Mouse (Mus musculus) 416B (cell line): ENCODE measurements around the gene Tmem209.

Experiments
- DNase-seq: peaks from one replicate; pipeline ENCODE4 v3.0.0; 2011; ENCODE audit warnings: low read depth

Tmem209 gene

DNA sequence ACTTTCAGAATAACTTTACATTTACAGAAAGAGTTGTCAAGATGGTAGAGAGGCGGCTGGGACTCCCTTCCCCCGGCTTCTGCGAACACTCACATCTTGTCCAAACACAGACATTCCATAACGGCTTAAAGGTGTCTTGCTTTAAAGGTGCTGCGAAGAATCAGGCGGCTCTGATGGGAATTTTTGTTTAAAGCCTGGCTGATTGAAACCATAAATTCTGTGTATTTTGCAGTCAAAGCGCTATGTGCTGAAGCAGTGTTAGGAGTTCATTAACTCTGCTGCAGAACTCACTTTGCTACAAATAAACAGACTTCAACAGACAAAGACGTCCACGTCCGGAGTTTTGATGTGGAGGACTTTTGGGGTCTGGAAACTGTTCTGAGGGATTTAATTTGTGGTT is 28.7 kb upstream of the Tmem209 start:
- DNase-seq: no peak

GRCm38 (mm10) chr6:30535340-30535739 is 25.8 kb upstream of the Tmem209 start:
- DNase-seq: peak; percentile 50

DNA sequence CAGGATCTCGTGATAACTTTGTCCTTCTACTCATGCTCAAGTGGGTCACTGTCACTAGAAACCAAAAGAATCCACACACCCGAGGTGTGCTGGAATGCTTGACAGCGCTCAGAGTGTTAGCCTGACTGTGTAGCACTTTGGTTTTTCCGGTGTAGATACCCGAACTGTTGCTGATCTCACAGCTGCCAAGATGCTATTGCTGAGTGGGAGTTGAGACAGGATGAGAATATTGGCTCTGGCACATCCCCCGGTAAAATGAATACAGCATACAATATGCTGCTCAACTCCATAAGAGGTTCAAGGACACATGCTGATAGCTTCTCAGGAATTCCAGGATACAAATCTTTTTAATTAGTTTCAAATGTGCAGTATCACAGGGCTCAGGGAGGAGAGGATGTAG is 19.2 kb upstream of the Tmem209 start:
- no peak for DNase-seq

DNA sequence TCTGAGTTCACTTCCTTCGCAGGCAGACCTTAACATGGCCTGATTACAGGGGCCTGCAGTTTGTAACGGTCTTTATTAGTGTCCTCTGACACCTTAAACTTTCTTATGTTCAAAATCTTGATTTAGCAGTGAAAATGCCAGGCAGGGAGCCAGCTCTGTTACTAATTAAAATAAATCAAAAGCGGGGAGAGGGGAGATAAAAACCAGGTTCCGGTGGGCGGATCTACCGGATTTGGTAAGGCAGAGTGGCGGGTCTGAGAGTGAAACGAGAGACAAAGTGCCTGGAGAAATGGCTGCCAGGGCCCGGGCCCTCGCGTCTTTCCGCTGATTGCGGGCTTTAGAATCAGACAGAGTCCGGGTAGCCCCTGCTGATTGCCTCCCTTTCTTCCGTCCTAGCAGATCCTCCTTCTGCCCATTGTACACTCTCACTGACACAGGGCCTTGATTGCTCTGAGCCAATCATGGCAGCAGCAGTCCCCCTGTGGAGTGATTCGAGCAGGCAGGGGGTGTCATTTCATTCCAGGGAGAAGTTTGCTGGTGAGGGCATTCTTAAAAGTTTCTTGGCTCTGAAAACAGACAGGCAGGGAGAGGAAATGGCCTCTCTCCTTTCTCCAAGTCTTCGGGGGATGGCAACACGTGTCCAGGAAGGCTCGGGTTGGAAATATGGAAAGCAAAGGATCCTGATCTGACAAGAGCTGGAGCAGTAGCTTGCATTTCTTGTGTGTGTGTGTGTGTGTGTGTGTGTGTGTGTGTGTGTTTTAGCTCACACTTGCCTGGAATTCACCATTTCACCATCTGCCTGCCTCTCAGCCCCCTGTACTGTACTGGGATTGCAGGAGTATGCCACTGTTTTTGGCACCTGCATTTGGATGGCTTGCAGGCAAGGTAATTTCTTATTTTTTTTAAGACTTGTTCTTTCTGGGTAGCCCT is 17.3 kb upstream of the Tmem209 start:
- no peak for DNase-seq

DNA sequence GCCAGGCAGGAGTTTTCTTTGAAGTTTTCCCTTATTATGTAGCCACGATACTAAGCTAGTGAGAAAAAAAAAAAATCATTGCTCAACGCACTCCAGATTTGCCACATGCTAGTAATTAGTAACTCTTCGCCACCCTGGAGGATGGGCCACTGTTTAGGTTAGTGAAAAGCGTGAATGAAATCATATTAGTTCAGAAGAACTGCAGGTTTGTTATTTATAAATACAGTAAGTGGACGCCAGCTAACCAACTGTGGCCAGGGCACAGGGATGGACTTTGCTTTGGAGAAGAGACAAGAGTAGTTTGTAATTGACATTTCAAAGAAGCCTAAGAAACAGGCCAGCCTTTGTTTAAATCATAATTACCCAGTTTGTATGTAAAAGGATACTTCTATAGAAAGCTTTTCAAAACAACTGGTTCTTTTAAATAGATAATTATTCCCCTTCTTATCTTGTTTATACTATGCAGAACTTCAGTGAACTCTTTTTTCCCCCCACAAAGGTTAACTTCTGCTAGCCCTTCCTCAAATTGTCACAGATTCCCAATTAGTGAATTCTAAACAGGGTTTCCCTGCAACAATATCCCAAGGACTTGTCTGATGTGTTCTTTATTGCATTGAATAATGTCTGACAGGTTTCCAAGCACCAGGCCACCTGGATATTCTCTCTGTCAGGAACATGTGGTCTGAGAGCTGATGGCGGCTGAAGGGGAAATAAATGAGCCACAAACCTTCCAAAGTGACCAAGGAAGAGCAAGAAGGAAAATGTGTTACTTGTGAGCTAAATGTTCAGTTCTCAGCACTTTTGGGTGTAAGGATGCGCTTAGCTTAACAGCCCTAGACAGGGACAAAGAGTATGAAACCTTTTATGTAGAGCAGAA is 16.1 kb upstream of the Tmem209 start:
- DNase-seq: no peak

- no peak for DNase-seq
Observed at GRCm38 (mm10) chr6:30520400-30520799, 10.8 kb upstream of the Tmem209 start.

- DNase-seq: no peak
Observed at GRCm38 (mm10) chr6:30514242-30514641, 4.7 kb upstream of the Tmem209 start.

GRCm38 (mm10) chr6:30510291-30510690 is 708 bp upstream of the Tmem209 start:
- no peak for DNase-seq

GRCm38 (mm10) chr6:30508824-30509223 is 759 bp downstream of the Tmem209 start:
- DNase-seq: no peak

DNA sequence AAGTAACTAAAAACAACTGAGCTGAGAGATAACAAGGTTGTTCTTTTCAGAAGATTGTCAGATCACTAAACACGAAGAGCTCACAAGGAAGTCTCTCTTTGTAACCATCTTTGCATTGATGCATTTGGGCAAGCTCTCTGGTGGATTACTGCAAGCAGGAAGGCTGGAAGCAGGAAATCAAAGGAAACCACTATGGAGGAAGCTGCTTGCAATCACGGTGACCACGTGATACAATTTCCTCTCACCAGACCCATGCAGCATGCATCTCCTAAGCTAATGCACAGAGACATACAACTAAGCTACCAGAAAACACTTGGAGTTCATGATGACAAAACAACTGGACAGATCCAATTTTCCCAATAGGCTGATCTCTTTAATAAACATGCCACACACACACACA is 10.5 kb downstream of the Tmem209 start:
- DNase-seq: peak; percentile 62

DNA sequence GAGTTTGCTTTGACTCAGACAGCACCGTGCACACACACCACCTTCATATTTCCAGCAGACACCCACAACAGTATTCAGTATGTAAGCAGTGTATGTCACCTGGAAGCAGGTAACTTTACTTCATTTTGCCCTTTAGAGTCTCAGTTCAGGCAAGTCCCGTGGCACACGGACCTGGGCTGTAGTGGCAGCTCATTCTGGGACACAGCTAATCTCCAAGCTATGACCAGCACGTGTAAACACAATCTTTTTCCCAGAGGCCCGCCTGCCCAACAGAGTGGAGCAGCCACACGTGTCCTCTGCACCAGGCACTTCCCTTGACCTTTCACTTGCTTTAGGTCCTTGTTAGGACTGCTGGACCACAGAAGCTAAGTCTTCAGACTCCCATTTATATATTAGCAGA is 23.1 kb downstream of the Tmem209 start:
- no peak for DNase-seq

DNA sequence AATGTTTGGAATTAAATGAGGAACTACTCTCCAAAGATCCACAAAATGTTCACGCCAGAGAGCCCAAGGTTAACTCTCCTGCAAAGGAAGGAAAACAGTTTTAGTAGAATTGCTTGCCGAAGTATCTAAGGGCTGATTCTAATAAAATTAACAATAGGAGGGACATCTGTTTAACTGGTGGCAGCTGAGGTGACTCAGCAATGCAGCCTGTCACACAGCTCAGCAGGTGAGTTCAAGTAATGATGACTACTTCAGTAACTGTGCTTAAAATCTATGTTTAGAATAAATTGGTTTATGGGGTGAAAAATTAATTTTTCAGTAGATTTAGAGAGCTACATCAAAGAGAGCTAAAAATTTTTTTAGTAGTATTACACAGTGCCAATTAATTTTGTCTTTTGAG is 26.7 kb downstream of the Tmem209 start:
- no peak for DNase-seq

GRCm38 (mm10) chr6:30479418-30479817 is 30.2 kb downstream of the Tmem209 start:
- DNase-seq: no peak

DNA sequence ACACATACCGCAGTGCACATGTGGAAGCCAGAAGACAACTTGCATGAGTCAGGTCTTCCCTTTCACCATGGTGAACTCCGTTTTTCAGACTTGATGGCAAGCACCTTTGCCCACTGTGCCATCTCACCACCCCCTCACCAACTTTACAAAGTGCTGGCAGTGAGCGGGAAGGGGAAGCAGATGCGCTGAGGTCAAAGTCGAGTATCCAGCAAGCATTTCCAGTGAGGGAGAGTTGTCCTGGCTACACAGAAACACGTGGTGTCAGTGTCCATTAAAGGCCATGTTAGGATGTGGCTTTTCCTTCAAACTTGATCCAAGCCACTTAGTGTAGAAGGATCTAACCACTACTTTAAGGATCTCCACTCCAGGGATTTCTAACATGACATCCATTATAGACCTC is 31.8 kb downstream of the Tmem209 start:
- no peak for DNase-seq

DNA sequence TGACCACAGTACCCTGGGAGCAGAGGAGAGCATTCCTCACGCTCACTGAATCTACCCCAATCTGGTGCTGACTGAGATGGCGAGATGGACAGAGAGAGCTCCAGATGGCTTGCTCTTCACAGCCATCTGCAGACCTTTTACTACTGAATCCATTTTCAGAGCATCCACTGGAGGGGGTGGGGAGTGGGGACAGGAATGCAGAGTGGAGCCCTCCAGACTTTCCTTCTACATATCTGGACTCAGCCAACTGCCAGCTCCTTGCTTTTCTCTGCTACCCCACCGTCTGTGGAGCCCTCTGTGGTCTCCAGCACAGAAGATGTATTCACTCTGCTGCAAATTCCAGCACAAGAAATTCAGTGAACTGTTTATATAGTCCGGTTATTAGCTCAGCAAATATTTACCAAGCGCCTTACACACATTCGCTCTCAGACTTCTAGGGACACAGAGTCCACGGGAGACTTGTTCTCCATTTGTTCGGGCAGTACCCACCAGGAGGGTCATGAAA is 32.3 kb downstream of the Tmem209 start:
- DNase-seq: no peak

DNA sequence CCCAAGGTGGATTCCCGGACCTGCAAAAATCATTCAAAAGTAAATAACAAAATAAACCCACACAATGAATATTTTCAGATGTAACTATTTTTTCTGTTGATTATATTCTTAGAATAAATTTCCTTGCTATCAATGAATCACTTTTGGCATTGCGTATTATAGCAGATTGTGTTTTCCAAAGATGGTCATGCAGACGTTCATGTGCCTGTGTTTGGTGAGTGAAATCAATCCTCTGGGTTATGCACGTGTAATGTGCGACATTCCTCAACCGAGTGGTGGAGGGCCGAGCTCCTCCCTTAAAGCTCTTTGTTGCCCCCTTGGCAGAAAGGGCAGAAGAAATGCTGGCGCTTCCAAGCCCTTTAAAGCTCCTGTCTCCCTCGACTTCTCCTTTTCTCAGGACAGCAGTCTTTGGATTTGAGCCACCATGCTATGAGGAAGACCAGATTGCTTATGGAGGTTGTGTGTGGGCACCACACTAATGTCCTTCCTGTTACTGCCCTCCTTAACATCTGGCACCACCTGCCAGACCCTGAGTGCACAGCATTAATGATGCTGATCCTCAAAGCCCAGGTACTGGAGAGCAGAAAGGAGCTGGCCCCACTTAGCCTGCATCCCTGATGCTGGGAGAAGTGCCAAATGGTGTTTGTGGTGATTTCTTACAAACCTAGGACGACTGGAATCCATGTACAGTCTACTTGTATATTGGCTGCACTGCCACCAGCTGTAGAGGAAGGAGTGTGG is 33.4 kb downstream of the Tmem209 start:
- no peak for DNase-seq

DNA sequence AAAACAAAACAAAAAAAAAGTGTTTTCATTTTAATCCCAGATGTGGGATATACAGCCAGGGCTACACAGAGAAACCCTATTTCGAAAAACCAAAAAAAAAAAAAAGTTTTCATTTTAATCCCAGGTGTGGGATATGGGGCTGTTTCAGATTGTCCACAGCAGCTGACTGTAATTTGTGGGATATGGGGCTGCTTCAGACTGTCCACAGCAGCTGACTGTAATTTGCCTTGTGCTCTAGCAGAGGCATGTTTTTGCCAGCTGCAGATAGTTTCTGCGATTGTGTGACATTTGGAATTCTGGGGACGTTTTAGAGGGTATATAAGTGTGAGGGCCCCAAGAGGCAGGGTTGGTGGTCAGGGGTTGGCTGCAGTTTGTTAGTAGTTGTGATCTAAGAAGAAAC is 37.9 kb downstream of the Tmem209 start:
- DNase-seq: no peak

DNA sequence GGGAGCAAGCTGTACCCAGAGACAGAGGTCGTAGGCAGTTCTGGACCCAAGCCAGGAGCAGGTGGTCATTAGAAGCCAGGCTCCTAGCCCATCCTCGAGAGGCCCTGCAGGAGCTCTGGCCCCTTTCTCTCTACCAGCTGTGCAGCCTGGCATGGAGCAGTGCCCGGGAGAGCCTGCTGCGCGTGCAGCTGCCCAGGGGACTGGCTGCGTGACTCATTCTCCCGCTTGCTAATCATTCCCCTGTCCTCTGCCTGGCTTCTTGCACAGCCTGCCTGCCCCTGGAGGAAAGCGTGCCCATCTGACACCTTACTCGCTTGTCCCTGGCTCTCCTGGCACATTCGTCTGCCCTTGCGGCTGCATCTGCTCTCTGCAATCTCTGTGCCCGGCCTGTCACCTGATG is 40.2 kb downstream of the Tmem209 start:
- DNase-seq: peak; percentile 23

GRCm38 (mm10) chr6:30468684-30469083 is 40.9 kb downstream of the Tmem209 start:
- peak; percentile 73 for DNase-seq

DNA sequence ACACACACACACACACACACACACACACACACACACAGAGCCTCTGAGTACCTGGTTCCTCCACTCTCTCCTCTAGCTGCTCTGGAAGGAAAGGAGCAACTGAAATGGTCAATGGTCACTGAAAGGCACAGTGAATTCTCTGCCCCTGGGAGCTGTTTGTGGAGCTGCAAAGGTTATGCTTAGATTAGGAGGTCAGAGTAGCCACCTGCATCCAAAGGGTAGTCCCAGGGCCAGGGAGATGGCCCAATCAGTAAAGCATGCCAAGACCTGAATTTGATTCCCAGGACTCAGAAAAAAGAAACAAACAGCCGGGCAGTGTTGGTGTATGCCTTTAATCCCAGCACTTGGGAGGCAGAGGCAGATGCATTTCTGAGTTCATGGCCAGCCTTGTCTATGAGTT is 41.5 kb downstream of the Tmem209 start:
- no peak for DNase-seq

DNA sequence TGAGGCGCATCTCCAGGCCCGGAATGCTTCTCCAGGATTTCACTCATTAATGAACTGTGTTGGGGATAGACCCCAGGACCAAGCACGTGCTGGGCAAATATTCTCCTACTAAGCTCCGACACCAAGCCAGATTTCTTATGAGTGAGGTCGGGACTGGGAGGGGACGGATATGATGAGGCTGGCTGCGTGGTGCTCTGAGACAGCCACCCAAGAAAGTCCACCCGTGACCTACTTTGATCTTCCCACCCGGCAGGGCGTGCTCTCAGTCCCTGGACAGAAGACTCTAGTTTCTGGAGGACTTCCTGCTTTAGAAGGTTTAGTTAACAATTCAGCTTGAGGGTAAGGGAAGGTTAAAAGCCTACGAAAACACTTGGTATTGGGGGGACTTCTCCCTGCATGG is 44.0 kb downstream of the Tmem209 start:
- no peak for DNase-seq

GRCm38 (mm10) chr6:30462822-30463221 is 46.8 kb downstream of the Tmem209 start:
- peak; percentile 82 for DNase-seq
